Mouse (Mus musculus): Measurements from ENCODE around the gene Gm5294.

The Gm5294 gene

GRCm38 (mm10) chr5:138849682-138850461, 30.0 kb downstream of the Gm5294 start:
- DNase-seq (ENCODE audit: low spot score) = no peak

DNA sequence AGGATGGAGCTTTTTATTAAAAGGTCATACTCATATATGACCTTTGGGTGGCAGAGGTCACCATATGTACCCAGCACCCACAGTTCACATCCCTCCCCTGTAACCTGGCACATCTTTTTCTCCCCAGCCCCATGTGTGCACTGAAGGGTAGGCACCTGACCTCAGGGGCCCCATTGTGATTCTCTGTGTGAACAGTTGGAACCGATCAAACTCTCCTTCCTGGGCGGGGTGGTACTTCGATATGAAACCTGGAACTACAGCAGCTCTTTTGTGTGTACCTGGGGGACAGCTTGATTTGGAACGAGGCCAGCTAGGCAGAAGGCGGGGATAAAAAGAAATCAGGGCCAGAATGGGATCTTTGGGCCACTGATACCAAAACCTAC, 30.6 kb downstream of the Gm5294 start:
- DNase-seq (ENCODE audit: low spot score) = no peak

DNA sequence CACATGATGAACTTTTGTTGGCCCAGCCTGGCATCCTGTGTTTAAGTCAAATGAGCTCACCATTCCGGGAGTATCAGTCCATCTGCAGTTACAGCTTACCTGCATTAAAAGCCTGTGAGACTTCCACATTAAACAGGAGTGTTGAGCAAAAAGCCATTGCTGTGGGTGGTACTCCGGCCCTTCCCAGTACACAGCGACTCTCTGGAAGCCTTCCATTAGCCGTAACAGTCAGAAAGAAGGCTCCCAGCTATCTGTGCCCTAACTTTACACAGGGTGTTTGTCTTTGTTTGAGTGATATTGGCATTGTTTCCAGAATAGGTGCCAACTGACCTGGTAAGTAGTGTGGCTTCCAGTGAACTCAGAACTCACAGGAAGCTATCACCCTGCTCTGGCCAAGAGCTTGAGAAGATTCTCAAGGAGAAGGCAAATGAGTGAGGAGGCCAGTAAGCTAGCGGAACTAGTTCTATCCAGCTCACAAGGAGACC, 31.5 kb downstream of the Gm5294 start:
- DNase-seq (ENCODE audit: low spot score) = no peak

DNA sequence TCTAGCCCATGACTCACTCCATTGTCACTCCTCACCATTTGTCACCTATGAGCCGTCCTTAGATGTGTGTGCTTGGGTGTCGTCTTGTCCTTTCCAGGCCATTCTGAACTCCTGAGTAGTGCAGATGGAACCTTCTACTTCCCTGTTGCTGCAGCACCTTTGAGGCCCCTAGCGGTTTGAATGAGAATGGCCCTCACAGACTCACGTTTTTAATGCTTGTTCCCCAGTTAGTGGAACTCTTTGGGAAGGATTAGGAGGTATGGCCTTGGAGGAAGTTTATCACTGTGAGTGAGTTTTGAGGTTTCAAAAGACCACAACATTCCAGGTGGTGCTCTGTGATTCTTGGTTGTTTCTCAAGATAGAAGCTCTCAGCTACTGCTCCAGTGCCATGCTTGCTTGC, 32.3 kb downstream of the Gm5294 start:
- no peak for DNase-seq (ENCODE audit: low spot score)

DNA sequence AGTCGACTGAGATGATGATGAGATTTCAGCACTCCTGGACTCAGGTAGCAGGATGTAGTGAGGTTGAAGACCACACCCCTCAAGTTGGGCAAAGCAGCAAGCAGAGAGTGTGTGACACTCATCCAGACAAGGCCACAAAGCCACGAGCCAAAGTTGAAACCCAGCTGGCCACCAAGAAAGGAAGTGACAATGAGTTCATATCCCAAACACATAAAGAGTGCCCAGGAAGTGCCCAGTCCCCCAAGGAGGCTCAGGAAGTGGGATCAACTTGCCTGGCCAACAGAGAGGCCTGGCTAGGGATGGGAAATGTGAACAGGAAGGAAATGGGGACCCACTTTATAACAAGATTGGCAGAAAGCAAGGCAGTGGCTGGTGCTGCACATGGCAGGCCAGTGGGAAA, 33.5 kb downstream of the Gm5294 start:
- DNase-seq (ENCODE audit: low spot score) = no peak

- DNase-seq (ENCODE audit: low spot score) = peak; percentile 75
Measured at GRCm38 (mm10) chr5:138857010-138857617, 37.2 kb downstream of the Gm5294 start.

- DNase-seq (ENCODE audit: low spot score) = no peak
Measured at GRCm38 (mm10) chr5:138857811-138858251, 38.0 kb downstream of the Gm5294 start.

DNA sequence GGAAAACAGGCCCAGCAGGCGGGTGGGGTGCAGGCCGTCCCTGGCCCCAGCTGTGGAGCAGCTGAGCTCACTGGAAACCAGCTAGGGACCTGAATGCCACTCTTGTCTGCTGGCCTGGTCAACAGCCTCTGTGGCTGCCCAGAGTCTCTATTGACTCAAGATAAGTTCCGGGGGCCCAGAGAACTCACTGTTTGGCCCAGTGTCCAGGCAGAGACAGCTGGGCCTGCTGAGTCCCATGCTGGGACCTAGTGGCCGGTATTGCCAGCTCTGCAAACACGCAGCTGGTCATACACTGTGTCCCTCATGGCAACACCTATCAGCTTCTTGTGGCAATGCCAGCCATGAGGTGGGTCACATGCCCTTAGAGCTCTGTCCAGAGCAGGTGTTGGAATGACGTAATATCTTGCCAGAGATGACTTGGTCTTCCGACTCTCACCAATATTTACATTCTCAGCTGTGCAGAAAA, 43.8 kb downstream of the Gm5294 start:
- DNase-seq (ENCODE audit: low spot score) = no peak

- DNase-seq (ENCODE audit: low spot score) = no peak
Measured at GRCm38 (mm10) chr5:138864166-138864565, 44.3 kb downstream of the Gm5294 start.

DNA sequence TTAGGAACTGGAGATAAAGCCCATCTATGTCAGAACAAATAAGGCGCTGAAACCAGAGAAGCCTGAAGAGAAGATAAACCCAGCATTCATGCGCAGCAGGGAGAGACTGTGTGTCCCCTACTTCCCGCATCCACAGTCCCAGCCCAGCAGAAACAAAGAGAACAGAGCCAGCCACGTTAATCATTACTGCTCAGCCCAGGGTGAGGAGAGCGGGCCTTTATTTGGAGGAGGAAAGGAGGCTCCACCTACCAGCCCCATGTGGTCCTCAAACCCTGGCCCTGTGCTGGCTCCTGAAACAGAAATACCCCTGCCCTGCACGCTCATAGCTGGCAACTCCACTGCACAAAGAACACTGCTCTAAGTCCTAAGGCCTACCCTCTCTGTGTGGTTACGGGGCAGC, 45.0 kb downstream of the Gm5294 start:
- peak; percentile 8 for DNase-seq (ENCODE audit: low spot score)

GRCm38 (mm10) chr5:138865637-138866036, 45.8 kb downstream of the Gm5294 start:
- DNase-seq (ENCODE audit: low spot score) = no peak

Data from retina, embryonic 14.5 days (tissue).